Comparison of ENCODE assay signal across 14 mouse cellular contexts in the genomic region with DNA sequence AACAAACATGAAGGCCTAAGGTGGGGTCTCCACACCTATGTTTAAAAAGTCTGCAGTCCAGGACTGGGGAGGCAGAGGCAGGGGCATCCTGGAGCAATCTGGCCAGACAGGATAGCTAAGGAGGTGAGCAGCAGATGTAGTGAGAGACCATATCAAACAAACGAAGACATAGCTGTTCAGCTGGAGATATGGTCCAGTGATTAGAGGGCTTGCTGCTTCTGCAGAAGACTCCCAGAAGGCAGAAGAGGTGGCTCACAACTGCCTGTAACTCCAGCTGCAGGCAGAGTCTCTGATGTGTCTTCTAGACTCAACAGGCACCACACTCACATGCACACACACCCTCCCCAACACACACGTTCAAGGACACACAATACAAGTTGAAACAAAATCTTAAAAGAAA. TPM values are rescaled to one million over a fixed set of nuclear protein-coding genes. Genes with fewer than 3 reads are reported as not detected.
"Had no signal": no experiment of that assay in that cellular context is flagged by ENCODE, and none has a peak within 500 bp of the region (broad histone marks: within the 10 kb centered on the region; RNA-seq: fewer than 3 reads in every experiment).

No protein-coding gene starts in this region.

- DNase-seq: kidney, adult 8-10 months; kidney, postnatal 25 days; liver, embryonic 13.5 days; lung, adult 18-20 months; lung, postnatal 4 days; midbrain, embryonic 14.5 days; retina, postnatal 1 day; right cerebral cortex, postnatal 4 days; thymus, postnatal 4 days had no signal

- H3K27ac ChIP-seq: layer of hippocampus, adult 2 months; limb, embryonic 15.5 days; liver, embryonic 13.5 days; midbrain, embryonic 10.5 days; neural tube, embryonic 12.5 days had no signal

- H3K4me3 ChIP-seq: layer of hippocampus, adult 2 months; limb, embryonic 15.5 days; liver, embryonic 13.5 days; midbrain, embryonic 10.5 days; neural tube, embryonic 12.5 days had no signal

- H3K27me3 ChIP-seq: limb, embryonic 15.5 days; liver, embryonic 13.5 days; neural tube, embryonic 12.5 days had no signal

- H3K36me3 ChIP-seq: limb, embryonic 15.5 days; liver, embryonic 13.5 days; midbrain, embryonic 10.5 days; neural tube, embryonic 12.5 days had no signal

- H3K4me1 ChIP-seq: limb, embryonic 15.5 days; liver, embryonic 13.5 days; midbrain, embryonic 10.5 days; neural tube, embryonic 12.5 days had no signal

RNA-seq across cellular contexts. Expression of a gene that starts 40.5 kb away (rescaled TPM):
- total RNA-seq: monocyte, adult 5-6 weeks had no signal
